Mouse (Mus musculus): ENCODE measurements around the gene Eif2b2. TPM values are rescaled to one million over a fixed set of nuclear protein-coding genes. Genes with fewer than 3 reads are reported as not detected.

The Eif2b2 gene
- polyA plus RNA-seq, 1 experiment from 2014 or later, result 79.4 TPM

DNA sequence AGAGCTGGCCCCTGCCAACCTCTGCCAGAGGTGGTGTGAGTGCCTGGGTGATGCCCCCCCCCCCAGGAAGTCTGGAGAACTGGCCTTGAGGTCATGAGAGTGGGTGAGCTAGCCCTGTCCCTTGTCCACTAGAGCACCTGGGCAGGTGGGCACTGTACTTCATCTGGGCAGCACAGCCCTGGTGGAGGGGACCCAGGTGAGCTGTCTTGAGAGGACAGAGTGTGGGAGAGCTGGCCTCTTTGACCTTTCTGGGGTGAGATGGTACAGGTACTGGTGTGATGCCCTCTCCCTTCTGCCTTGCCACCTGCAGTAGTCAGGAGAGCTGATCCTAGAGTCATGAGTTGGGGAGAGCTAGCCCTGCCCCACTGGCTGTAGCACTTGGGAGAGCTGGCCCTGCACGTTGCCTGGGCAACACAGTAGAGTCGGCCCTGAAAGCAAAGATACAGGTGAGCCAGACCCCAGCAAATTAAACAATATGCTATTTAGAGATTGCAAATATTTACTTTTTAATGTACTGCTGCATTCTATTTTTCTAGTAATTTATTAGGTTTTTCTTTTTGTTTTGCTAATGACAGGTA, 1.5 kb upstream of the Eif2b2 start:
- Histone ChIP-seq H3K9me3 (no peaks in the 10 kb centered on the region), H3K27ac (no peak overlapping the region), H3K36me3 (peaks cover 14% of the 10 kb centered on the region), H3K4me2 (no peak overlapping the region), H3K27me3 (no peaks in the 10 kb centered on the region), H3K4me3 (no peak overlapping the region), H3K9ac (no peak overlapping the region), H3K4me1 (peaks cover 26% of the 10 kb centered on the region)
- ATAC-seq (ENCODE audit: insufficient number of reproducible peaks, low FRiP score, low TSS enrichment, low read depth), result no peak
- 84% methylated on average over 2 of the region's 2 CpGs for WGBS

DNA sequence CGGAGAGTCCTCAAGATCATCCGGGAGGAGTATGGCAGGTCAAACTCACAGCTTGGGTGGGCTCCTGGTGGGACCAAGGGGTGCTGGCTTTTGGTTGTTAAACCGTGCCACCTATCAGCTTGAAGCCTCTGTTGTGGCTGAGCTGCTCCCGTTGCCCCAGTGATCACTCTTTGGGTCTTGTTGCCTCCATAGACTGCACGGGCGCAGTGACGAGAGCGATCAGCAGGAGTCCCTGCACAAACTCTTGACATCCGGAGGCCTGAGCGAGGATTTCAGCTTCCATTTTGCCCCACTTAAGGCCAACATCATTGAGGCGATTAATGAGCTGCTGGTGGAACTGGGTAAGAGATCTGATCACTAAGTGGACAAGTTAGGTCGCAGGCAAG, 617 bp downstream of the Eif2b2 start:
- H3K9me3 ChIP-seq, result no peaks in the 10 kb centered on the region
- peak overlapping the region; percentile 76 for H3K27ac ChIP-seq
- peak overlapping the region; percentile 80 for H3K4me2 ChIP-seq
- ATAC-seq (ENCODE audit: insufficient number of reproducible peaks, low FRiP score, low TSS enrichment, low read depth), result no peak
- peaks cover 35% of the 10 kb centered on the region for H3K36me3 ChIP-seq
- peak overlapping the region; percentile 68 for H3K9ac ChIP-seq
- H3K4me3 ChIP-seq, result peak overlapping the region; percentile 74
- H3K4me1 ChIP-seq, result peaks cover 26% of the 10 kb centered on the region
- no peaks in the 10 kb centered on the region for H3K27me3 ChIP-seq
- WGBS, result 3% methylated on average over 12 of the region's 12 CpGs

GRCm38 (mm10) chr12:85227227-85227626, 7.9 kb downstream of the Eif2b2 start:
- Histone ChIP-seq H3K9ac (no peak overlapping the region), H3K4me2 (no peak overlapping the region), H3K4me3 (no peak overlapping the region), H3K27ac (no peak overlapping the region), H3K27me3 (no peaks in the 10 kb centered on the region), H3K36me3 (peaks cover 49% of the 10 kb centered on the region), H3K9me3 (no peaks in the 10 kb centered on the region), H3K4me1 (peaks cover 9% of the 10 kb centered on the region; the same call in 1 of the 2 replicates)
- WGBS, result 35% methylated on average over 7 of the region's 7 CpGs
- ATAC-seq (ENCODE audit: insufficient number of reproducible peaks, low FRiP score, low TSS enrichment, low read depth), result peak; percentile 80; the same call in 1 of the 2 replicates

DNA sequence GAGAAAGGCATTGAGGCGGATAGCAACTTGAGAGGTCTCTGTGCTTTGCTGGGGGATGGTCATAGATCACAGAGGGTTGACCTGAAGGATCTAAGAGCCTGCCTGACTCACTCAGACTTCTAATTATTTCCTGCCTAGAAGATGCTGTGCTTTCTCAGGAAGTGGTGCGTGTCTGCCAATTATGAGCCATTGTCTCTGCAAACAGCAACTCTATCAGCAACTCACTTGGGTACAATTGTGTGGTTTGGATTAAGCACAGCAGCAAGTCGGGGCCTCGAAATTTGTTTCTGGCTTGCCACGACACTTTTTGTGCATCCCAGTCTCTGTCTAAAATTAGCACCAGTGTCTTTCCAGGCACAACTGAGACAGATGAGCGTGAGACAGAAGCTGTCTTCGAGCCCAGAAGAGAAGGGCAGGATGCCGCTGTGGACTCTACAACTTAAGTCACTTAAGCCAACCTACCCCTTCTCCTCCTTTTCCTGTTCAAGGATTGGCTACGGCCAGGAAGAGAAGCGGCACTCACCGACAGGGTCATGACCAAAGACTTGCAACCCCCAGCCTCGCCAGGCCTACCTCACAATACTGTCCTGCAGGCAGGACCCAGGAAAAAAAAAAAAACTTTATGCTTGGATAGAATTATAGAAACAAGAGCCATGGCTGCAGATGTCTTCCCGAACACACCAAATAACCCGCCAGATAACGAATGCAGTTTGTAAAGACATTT, 8.8 kb downstream of the Eif2b2 start:
- Histone ChIP-seq H3K9ac (no peak overlapping the region), H3K36me3 (peaks cover 41% of the 10 kb centered on the region), H3K4me1 (peaks cover 9% of the 10 kb centered on the region; the same call in 1 of the 2 replicates), H3K27ac (peak overlapping the region; percentile 50; the same call in 1 of the 2 replicates), H3K27me3 (no peaks in the 10 kb centered on the region), H3K9me3 (no peaks in the 10 kb centered on the region), H3K4me2 (no peak overlapping the region), H3K4me3 (no peak overlapping the region)
- 57% methylated on average over 15 of the region's 15 CpGs for WGBS
- ATAC-seq (ENCODE audit: insufficient number of reproducible peaks, low FRiP score, low TSS enrichment, low read depth), result no peak

GRCm38 (mm10) chr12:85233376-85234358, 14.4 kb downstream of the Eif2b2 start:
- 63% methylated on average over 21 of the region's 21 CpGs for WGBS
- no peak overlapping the region for H3K27ac ChIP-seq
- no peak overlapping the region for H3K4me3 ChIP-seq
- no peak overlapping the region for H3K9ac ChIP-seq
- no peaks in the 10 kb centered on the region for H3K27me3 ChIP-seq
- H3K4me2 ChIP-seq, result no peak overlapping the region
- peaks cover 11% of the 10 kb centered on the region; the same call in 1 of the 2 replicates for H3K4me1 ChIP-seq
- ATAC-seq (ENCODE audit: insufficient number of reproducible peaks, low FRiP score, low TSS enrichment, low read depth), result no peak
- peaks cover 5% of the 10 kb centered on the region; the same call in 1 of the 2 replicates for H3K36me3 ChIP-seq
- no peaks in the 10 kb centered on the region for H3K9me3 ChIP-seq

- no peaks in the 10 kb centered on the region for H3K27me3 ChIP-seq
- H3K4me3 ChIP-seq, result no peak overlapping the region
- peaks cover 6% of the 10 kb centered on the region; the same call in 1 of the 2 replicates for H3K4me1 ChIP-seq
- H3K4me2 ChIP-seq, result no peak overlapping the region
- no peak for ATAC-seq (ENCODE audit: insufficient number of reproducible peaks, low FRiP score, low TSS enrichment, low read depth)
- peaks cover 5% of the 10 kb centered on the region; the same call in 1 of the 2 replicates for H3K36me3 ChIP-seq
- H3K9me3 ChIP-seq, result no peaks in the 10 kb centered on the region
- H3K27ac ChIP-seq, result no peak overlapping the region
- no peak overlapping the region for H3K9ac ChIP-seq
- WGBS, result 38% methylated on average over 5 of the region's 5 CpGs
Observed at GRCm38 (mm10) chr12:85237553-85237952, 18.3 kb downstream of the Eif2b2 start.

- peaks cover 6% of the 10 kb centered on the region for H3K4me1 ChIP-seq
- no peaks in the 10 kb centered on the region for H3K9me3 ChIP-seq
- ATAC-seq (ENCODE audit: insufficient number of reproducible peaks, low FRiP score, low TSS enrichment, low read depth), result no peak
- H3K9ac ChIP-seq, result no peak overlapping the region
- WGBS, result 73% methylated on average over 3 of the region's 3 CpGs
- H3K27me3 ChIP-seq, result no peaks in the 10 kb centered on the region
- H3K4me3 ChIP-seq, result no peak overlapping the region
- no peak overlapping the region for H3K4me2 ChIP-seq
- H3K27ac ChIP-seq, result no peak overlapping the region
- peaks cover 7% of the 10 kb centered on the region; the same call in 1 of the 2 replicates for H3K36me3 ChIP-seq
Observed at GRCm38 (mm10) chr12:85252083-85252482, 32.8 kb downstream of the Eif2b2 start.

DNA sequence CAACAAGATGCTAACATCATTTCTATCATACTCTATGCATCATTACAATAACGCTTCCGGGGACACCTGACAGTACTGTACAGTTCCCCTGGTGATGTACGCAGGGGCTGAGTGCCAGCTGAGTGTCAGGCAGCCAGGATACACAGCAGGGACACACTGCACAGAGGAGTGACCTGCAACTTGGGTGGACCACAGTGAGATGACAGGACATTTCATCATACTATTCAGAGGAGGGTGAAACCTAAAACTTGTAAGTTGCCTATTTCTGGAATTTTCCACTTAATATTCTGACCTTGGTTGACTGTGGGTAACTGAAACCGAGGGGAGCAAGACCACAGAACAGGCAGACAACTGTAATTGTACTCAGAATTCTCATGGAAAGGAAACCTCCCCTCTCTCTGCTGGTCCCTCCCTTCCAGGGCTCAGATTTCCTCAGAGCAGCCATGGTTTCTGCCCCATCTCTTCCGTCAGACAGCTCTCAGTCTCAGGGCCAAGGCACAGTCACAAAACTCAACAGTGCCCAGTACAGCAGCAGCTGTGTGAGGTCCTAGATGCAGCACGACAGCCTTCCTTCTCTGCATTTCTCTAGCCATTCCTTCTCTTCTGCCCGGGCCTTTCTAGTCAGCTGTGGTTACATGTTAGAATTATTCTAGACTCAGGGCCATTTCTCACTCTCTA, 36.9 kb downstream of the Eif2b2 start:
- Histone ChIP-seq H3K4me1 (peaks cover 6% of the 10 kb centered on the region), H3K36me3 (0 out of 2 replicates have a peak, but pooled peaks cover 4% of the 10 kb centered on the region), H3K27ac (peak overlapping the region; percentile 72), H3K4me2 (no peak overlapping the region), H3K9me3 (no peaks in the 10 kb centered on the region), H3K9ac (no peak overlapping the region), H3K27me3 (no peaks in the 10 kb centered on the region), H3K4me3 (no peak overlapping the region)
- no peak for ATAC-seq (ENCODE audit: insufficient number of reproducible peaks, low FRiP score, low TSS enrichment, low read depth)
- WGBS, result 53% methylated on average over 7 of the region's 7 CpGs

DNA sequence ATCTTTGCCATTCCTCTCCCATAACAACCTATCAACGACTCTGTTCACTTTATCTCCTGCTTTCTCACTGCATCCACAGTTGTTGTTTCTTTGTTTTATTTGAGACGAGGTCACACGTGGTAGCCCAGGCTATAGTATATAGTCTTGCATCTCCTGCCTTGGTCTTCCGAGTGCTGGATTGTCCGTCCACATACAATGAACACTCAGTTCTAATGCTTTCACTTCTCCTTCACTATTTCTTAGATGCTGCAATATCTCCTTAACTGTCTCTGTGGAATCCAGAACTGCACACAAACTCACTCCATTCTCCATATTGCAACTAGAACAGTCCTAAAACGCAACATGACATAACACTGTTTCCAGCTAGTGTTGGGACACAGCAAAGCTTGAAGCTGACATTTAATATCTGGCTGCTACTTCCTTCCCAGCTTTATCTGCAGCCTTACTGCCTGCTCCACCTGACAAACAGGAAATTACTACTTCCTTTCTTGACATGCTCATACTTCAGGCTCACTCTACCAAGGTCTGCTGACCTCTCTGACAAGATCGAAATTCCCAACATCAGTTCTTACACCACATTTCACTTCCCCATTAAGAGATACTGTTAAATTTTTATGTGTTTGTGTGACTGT, 37.8 kb downstream of the Eif2b2 start:
- H3K4me3 ChIP-seq, result no peak overlapping the region
- H3K9me3 ChIP-seq, result no peaks in the 10 kb centered on the region
- ATAC-seq (ENCODE audit: insufficient number of reproducible peaks, low FRiP score, low TSS enrichment, low read depth), result no peak
- no peak overlapping the region for H3K4me2 ChIP-seq
- 74% methylated on average over 7 of the region's 7 CpGs for WGBS
- H3K27me3 ChIP-seq, result no peaks in the 10 kb centered on the region
- peak overlapping the region; percentile 72 for H3K27ac ChIP-seq
- H3K9ac ChIP-seq, result no peak overlapping the region
- 0 out of 2 replicates have a peak, but pooled peaks cover 4% of the 10 kb centered on the region for H3K36me3 ChIP-seq
- H3K4me1 ChIP-seq, result peaks cover 6% of the 10 kb centered on the region

- ATAC-seq (ENCODE audit: insufficient number of reproducible peaks, low FRiP score, low TSS enrichment, low read depth), result peak; percentile 67; the same call in 1 of the 2 replicates
- Histone ChIP-seq H3K36me3 (0 out of 2 replicates have a peak, but pooled peaks cover 4% of the 10 kb centered on the region), H3K4me2 (no peak overlapping the region), H3K27me3 (no peaks in the 10 kb centered on the region), H3K4me1 (peaks cover 22% of the 10 kb centered on the region; the same call in 1 of the 2 replicates), H3K9ac (no peak overlapping the region), H3K4me3 (no peak overlapping the region), H3K9me3 (no peaks in the 10 kb centered on the region), H3K27ac (peak overlapping the region; percentile 76)
- WGBS, result 25% methylated on average over 10 of the region's 10 CpGs
Observed at GRCm38 (mm10) chr12:85262489-85262888, 43.2 kb downstream of the Eif2b2 start.

GRCm38 (mm10) chr12:85263190-85263589, 43.9 kb downstream of the Eif2b2 start:
- no peaks in the 10 kb centered on the region for H3K9me3 ChIP-seq
- WGBS, result 47% methylated on average over 5 of the region's 5 CpGs
- H3K4me2 ChIP-seq, result no peak overlapping the region
- peak overlapping the region; percentile 76 for H3K27ac ChIP-seq
- no peak overlapping the region for H3K4me3 ChIP-seq
- H3K36me3 ChIP-seq, result 0 out of 2 replicates have a peak, but pooled peaks cover 4% of the 10 kb centered on the region
- ATAC-seq (ENCODE audit: insufficient number of reproducible peaks, low FRiP score, low TSS enrichment, low read depth), result no peak
- H3K9ac ChIP-seq, result no peak overlapping the region
- peaks cover 22% of the 10 kb centered on the region; the same call in 1 of the 2 replicates for H3K4me1 ChIP-seq
- H3K27me3 ChIP-seq, result no peaks in the 10 kb centered on the region
